Mouse (Mus musculus) cortical plate, adult 2 months (tissue): ENCODE results near the gene Fam162a.

Experiments used
- CTCF ChIP-seq: fragments of 200-500 bp; IDR thresholded peaks from 2 replicates; pipeline ENCODE4 v1.5.1; 2011; ENCODE audit warnings: mild to moderate bottlenecking, control low read depth, low read length; ENCODE audit not compliant: insufficient read depth; ENCODE audit errors: extremely low read depth
- POLR2A ChIP-seq: fragments of 200-500 bp; IDR thresholded peaks from 2 replicates; pipeline ENCODE4 v1.6.1; 2011; ENCODE audit warnings: mild to moderate bottlenecking, low read length, control low read depth; ENCODE audit not compliant: insufficient read depth; ENCODE audit errors: extremely low read depth

GRCm38 (mm10) chr16:36071450-36072379 lies at the start of gene Fam162a, which contains the start of gene Ccdc58:
- TF ChIP-seq CTCF (no peak), POLR2A (peak; percentile 92)
